Mouse (Mus musculus) CH12.LX (cell line): ENCODE results near the gene Nfatc2. TPM values are rescaled to one million over a fixed set of nuclear protein-coding genes. Genes with fewer than 3 reads are reported as not detected.

Experiments
- DNase-seq: peaks from one replicate; pipeline ENCODE4 v3.0.0-alpha.2; 2013; ENCODE audit errors: extremely low read depth
- H3K27ac ChIP-seq: 2 replicates; pipeline ENCODE4 v1.5.1; 2012; ENCODE audit warnings: low read depth, mild to moderate bottlenecking, control low read depth, moderate library complexity; ENCODE audit not compliant: insufficient read depth
- H3K27me3 ChIP-seq: replicated peaks from 2 replicates; pipeline ENCODE3; 2012; ENCODE audit warnings: inconsistent platforms
- H3K36me3 ChIP-seq, 2 experiments: replicated peaks in 1 of 2; 2 replicates each; pipeline versions ENCODE3 to v1.6.1; 2012; ENCODE audit warnings: inconsistent platforms in 1 of 2, low read length in 1 of 2, mild to moderate bottlenecking in 1 of 2, mixed read lengths in 1 of 2, moderate library complexity in 1 of 2; ENCODE audit not compliant: control insufficient read depth in 1 of 2, insufficient read depth in 1 of 2
- H3K4me1 ChIP-seq, 2 experiments: 2 replicates each; pipeline ENCODE4 v1.6.1; 2012; ENCODE audit warnings: inconsistent platforms in 1 of 2, moderate library complexity in 1 of 2; ENCODE audit not compliant: insufficient read depth in 2 of 2, control insufficient read depth in 1 of 2
- H3K4me2 ChIP-seq: 2 replicates; pipeline ENCODE4 v1.6.1; 2012; ENCODE audit warnings: low read depth, mild to moderate bottlenecking, control low read depth; ENCODE audit not compliant: poor library complexity, insufficient read depth, severe bottlenecking
- H3K4me3 ChIP-seq, 3 experiments: fragments of 150-350 bp in 1 of 3; sonication (generic) in 1 of 3; replicated peaks in 1 of 3; 2 replicates each; pipeline versions ENCODE3 to v1.5.1; 2011 to 2012; ENCODE audit warnings: low read depth in 2 of 3, low read length in 2 of 3, mild to moderate bottlenecking in 2 of 3, moderate library complexity in 2 of 3, control low read depth in 1 of 3, improper control_type of control experiment in 1 of 3, inconsistent platforms in 1 of 3, mixed read lengths in 1 of 3; ENCODE audit not compliant: poor library complexity in 1 of 3
- H3K79me2 ChIP-seq: replicated peaks from 2 replicates; pipeline ENCODE4 v1.6.1; 2012; ENCODE audit warnings: mild to moderate bottlenecking, moderate library complexity; ENCODE audit not compliant: control insufficient read depth, poor library complexity, insufficient read depth, severe bottlenecking; ENCODE audit errors: extremely low read depth
- H3K9ac ChIP-seq: 2 replicates; pipeline ENCODE4 v1.6.1; 2012; ENCODE audit warnings: low read depth, mild to moderate bottlenecking, control low read depth, moderate library complexity; ENCODE audit not compliant: insufficient read depth
- H3K9me3 ChIP-seq: replicated peaks from 2 replicates; pipeline ENCODE3; 2012; ENCODE audit warnings: low read length, inconsistent platforms, mixed read lengths
- BHLHE40 ChIP-seq: IDR thresholded peaks from 2 replicates; pipeline ENCODE4 v1.6.1; 2011; ENCODE audit warnings: mild to moderate bottlenecking, low read depth, low read length, improper control_type of control experiment
- CHD1 ChIP-seq: IDR thresholded peaks from 2 replicates; pipeline ENCODE4 v1.6.1; 2012; ENCODE audit warnings: low read depth, low read length, improper control_type of control experiment, inconsistent platforms
- CHD2 ChIP-seq: IDR thresholded peaks from 2 replicates; pipeline ENCODE4 v1.6.1; 2011; ENCODE audit warnings: low read length, improper control_type of control experiment
- CTCF ChIP-seq, 2 experiments: IDR thresholded peaks in 1 of 2; conservative IDR thresholded peaks in 1 of 2; 2 replicates each; pipeline ENCODE4 v1.5.1; 2011 to 2012; ENCODE audit warnings: low read depth in 2 of 2, low read length in 2 of 2, improper control_type of control experiment in 1 of 2, inconsistent platforms in 1 of 2, mild to moderate bottlenecking in 1 of 2, moderate library complexity in 1 of 2
- E2F4 ChIP-seq: IDR thresholded peaks from 2 replicates; pipeline ENCODE4 v1.6.1; 2011; ENCODE audit warnings: low read depth, low read length, improper control_type of control experiment; ENCODE audit not compliant: insufficient replicate concordance
- ELF1 ChIP-seq: IDR thresholded peaks from 2 replicates; pipeline ENCODE4 v1.6.1; 2014; ENCODE audit warnings: low read depth, mild to moderate bottlenecking, inconsistent platforms, low read length, improper control_type of control experiment
- EP300 ChIP-seq: IDR thresholded peaks from 2 replicates; pipeline ENCODE4 v1.6.1; 2011; ENCODE audit warnings: low read length, improper control_type of control experiment
- ETS1 ChIP-seq: conservative IDR thresholded peaks from 2 replicates; pipeline ENCODE4 v1.6.1; 2012; ENCODE audit warnings: low read depth, mild to moderate bottlenecking, inconsistent platforms, low read length, improper control_type of control experiment, moderate library complexity
- HCFC1 ChIP-seq: IDR thresholded peaks from 2 replicates; pipeline ENCODE4 v1.6.1; 2012; ENCODE audit warnings: low read depth, mild to moderate bottlenecking, inconsistent platforms, low read length, improper control_type of control experiment
- IRF4 ChIP-seq: IDR thresholded peaks from 2 replicates; pipeline ENCODE4 v1.6.1; 2014; ENCODE audit warnings: low read depth, mild to moderate bottlenecking, inconsistent platforms, low read length, improper control_type of control experiment
- JUN ChIP-seq: IDR thresholded peaks from 2 replicates; pipeline ENCODE4 v1.6.1; 2011; ENCODE audit warnings: low read depth, mild to moderate bottlenecking, low read length, improper control_type of control experiment, moderate library complexity; ENCODE audit not compliant: insufficient read depth
- JUND ChIP-seq: conservative IDR thresholded peaks from 2 replicates; pipeline ENCODE4 v1.6.1; 2011; ENCODE audit warnings: low read depth, low read length, improper control_type of control experiment
- MAFK ChIP-seq: IDR thresholded peaks from 2 replicates; pipeline ENCODE4 v1.6.1; 2011; ENCODE audit warnings: low read length, improper control_type of control experiment; ENCODE audit not compliant: insufficient replicate concordance
- MAX ChIP-seq: IDR thresholded peaks from 2 replicates; pipeline ENCODE4 v1.6.1; 2011; ENCODE audit warnings: low read length, improper control_type of control experiment
- MAZ ChIP-seq: IDR thresholded peaks from 2 replicates; pipeline ENCODE4 v1.6.1; 2012; ENCODE audit warnings: low read depth, mild to moderate bottlenecking, inconsistent platforms, low read length, improper control_type of control experiment, moderate library complexity
- MEF2A ChIP-seq: IDR thresholded peaks from 2 replicates; pipeline ENCODE4 v1.6.1; 2014; ENCODE audit warnings: low read depth, mild to moderate bottlenecking, inconsistent platforms, low read length, improper control_type of control experiment, borderline replicate concordance
- MXI1 ChIP-seq: IDR thresholded peaks from 2 replicates; pipeline ENCODE4 v1.6.1; 2011; ENCODE audit warnings: mild to moderate bottlenecking, low read depth, low read length, improper control_type of control experiment
- NELFE ChIP-seq: IDR thresholded peaks from 2 replicates; pipeline ENCODE4 v1.6.1; 2011; ENCODE audit warnings: low read depth, low read length, improper control_type of control experiment
- NRF1 ChIP-seq: IDR thresholded peaks from 2 replicates; pipeline ENCODE4 v1.6.1; 2014; ENCODE audit warnings: low read depth, mild to moderate bottlenecking, inconsistent platforms, low read length, improper control_type of control experiment, moderate library complexity
- POLR2A ChIP-seq: IDR thresholded peaks from 2 replicates; pipeline ENCODE4 v1.6.1; 2011; ENCODE audit warnings: low read depth, mild to moderate bottlenecking, improper control_type of control experiment, low read length
- POLR2AphosphoS2 ChIP-seq: IDR thresholded peaks from 2 replicates; pipeline ENCODE4 v1.6.1; 2011; ENCODE audit warnings: low read depth, low read length, improper control_type of control experiment
- RAD21 ChIP-seq: IDR thresholded peaks from 2 replicates; pipeline ENCODE4 v1.6.1; 2011; ENCODE audit warnings: low read depth, mild to moderate bottlenecking, low read length, improper control_type of control experiment, moderate library complexity
- RCOR1 ChIP-seq: conservative IDR thresholded peaks from 2 replicates; pipeline ENCODE4 v1.6.1; 2012; ENCODE audit warnings: low read depth, mild to moderate bottlenecking, inconsistent platforms, low read length, improper control_type of control experiment
- SIN3A ChIP-seq: IDR thresholded peaks from 2 replicates; pipeline ENCODE4 v1.6.1; 2012; ENCODE audit warnings: low read length, improper control_type of control experiment, inconsistent platforms
- SMC3 ChIP-seq: IDR thresholded peaks from 2 replicates; pipeline ENCODE4 v1.6.1; 2011; ENCODE audit warnings: low read depth, low read length, improper control_type of control experiment
- TBP ChIP-seq: conservative IDR thresholded peaks from 2 replicates; pipeline ENCODE4 v1.6.1; 2011; ENCODE audit warnings: low read depth, low read length, improper control_type of control experiment
- TCF12 ChIP-seq: IDR thresholded peaks from 2 replicates; pipeline ENCODE4 v1.6.1; 2014; ENCODE audit warnings: low read depth, mild to moderate bottlenecking, inconsistent platforms, low read length, improper control_type of control experiment
- USF1 ChIP-seq: IDR thresholded peaks from 2 replicates; pipeline ENCODE4 v1.6.1; 2014; ENCODE audit warnings: low read depth, mild to moderate bottlenecking, inconsistent platforms, low read length, improper control_type of control experiment
- USF2 ChIP-seq: conservative IDR thresholded peaks from 2 replicates; pipeline ENCODE4 v1.6.1; 2011; ENCODE audit warnings: low read depth, low read length, improper control_type of control experiment
- ZC3H11A ChIP-seq: IDR thresholded peaks from 2 replicates; pipeline ENCODE4 v1.6.1; 2012; ENCODE audit warnings: low read depth, mild to moderate bottlenecking, inconsistent platforms, low read length, improper control_type of control experiment
- ZKSCAN1 ChIP-seq: IDR thresholded peaks from 2 replicates; pipeline ENCODE4 v1.6.1; 2012; ENCODE audit warnings: low read depth, inconsistent platforms, low read length, improper control_type of control experiment, borderline replicate concordance
- ZNF384 ChIP-seq: IDR thresholded peaks from 2 replicates; pipeline ENCODE4 v1.6.1; 2012; ENCODE audit warnings: low read depth, low read length, improper control_type of control experiment, inconsistent platforms
- dilution Hi-C: fragments of 300-500 bp; cut with MboI; formaldehyde crosslinking; loops from 2 replicates; pipeline ENCODE4 v1.14.3; 2020; ENCODE audit warnings: low sequenced_read_pairs; ENCODE audit not compliant: extremely low pct_unique_long_range_greater_than_20kb, extremely low pct_ligation_motif_present
- in situ Hi-C: fragments of 300-500 bp; cut with MboI; formaldehyde crosslinking; loops from 3 replicates; pipeline ENCODE4 v1.14.3; 2019; ENCODE audit warnings: low sequenced_read_pairs, low pct_ligation_motif_present, low pct_unique_long_range_greater_than_20kb, mixed read lengths
- polyA plus RNA-seq: library from polyadenylated mRNA; unstranded; fragments of >175 nt; gene quantifications from 2 replicates; pipeline ENCODE4 v1.2.1, GENCODE M21; 2012; ENCODE audit warnings: low read depth; ENCODE audit not compliant: insufficient read length
- total RNA-seq, 2 experiments: library from RNA; depleted of rRNA; stranded (reverse); fragments of 300-350 nt in 1 of 2; fragments of >200 nt in 1 of 2; gene quantifications; 2 replicates each; pipeline ENCODE4 v1.2.3; 2012 to 2014

The Nfatc2 gene
- total and polyA plus RNA-seq, 3 experiments, result 1.8 to 4.8 (median 3.6) TPM

GRCm38 (mm10) chr2:168579109-168579508 is 22.3 kb downstream of the Nfatc2 start:
- Histone ChIP-seq H3K4me2 (no peak overlapping the region), H3K79me2 (no peaks in the 10 kb centered on the region), H3K9ac (no peak overlapping the region), H3K36me3 (peaks cover 4 to 53% of the 10 kb centered on the region in 2 experiments), H3K9me3 (no peaks in the 10 kb centered on the region), H3K4me1 (peaks cover 22 to 91% of the 10 kb centered on the region in 2 experiments), H3K27ac (no peak overlapping the region), H3K4me3 (no peak overlapping the region), H3K27me3 (no peaks in the 10 kb centered on the region)
- in situ Hi-C loops (no loop called here), dilution Hi-C loops (no loop called here)
- DNase-seq, result no peak
- no peak for TF ChIP-seq IRF4
- no peak for TF ChIP-seq USF1
- no peak for TF ChIP-seq MAX
- no peak for TF ChIP-seq TBP
- TF ChIP-seq SMC3, result no peak
- no peak for TF ChIP-seq CHD1
- TF ChIP-seq ZKSCAN1, result no peak
- TF ChIP-seq BHLHE40, result no peak
- TF ChIP-seq CHD2, result no peak
- TF ChIP-seq ZNF384, result no peak
- TF ChIP-seq NRF1, result no peak
- no peak for TF ChIP-seq EP300
- no peak for TF ChIP-seq MXI1
- no peak for TF ChIP-seq NELFE
- no peak for TF ChIP-seq ETS1
- no peak for TF ChIP-seq SIN3A
- no peak for TF ChIP-seq HCFC1
- TF ChIP-seq POLR2A, result no peak
- TF ChIP-seq MAFK, result no peak
- no peak for TF ChIP-seq USF2

- Histone ChIP-seq H3K9me3 (no peaks in the 10 kb centered on the region), H3K27me3 (no peaks in the 10 kb centered on the region), H3K4me3 (no peak overlapping the region), H3K4me2 (no peak overlapping the region), H3K9ac (no peak overlapping the region), H3K79me2 (no peaks in the 10 kb centered on the region)
- DNase-seq, result no peak
- in situ Hi-C loops (no loop called here), dilution Hi-C loops (no loop called here)
- TF ChIP-seq NELFE, result no peak
- no peak for TF ChIP-seq JUN
- TF ChIP-seq TCF12, result no peak
- TF ChIP-seq CHD1, result no peak
- TF ChIP-seq POLR2A, result no peak
- TF ChIP-seq ZC3H11A, result no peak
- no peak for TF ChIP-seq E2F4
- no peak for TF ChIP-seq SMC3
- no peak for TF ChIP-seq ELF1
- no peak for TF ChIP-seq MAZ
- no peak for TF ChIP-seq RAD21
- no peak for TF ChIP-seq RCOR1
- TF ChIP-seq POLR2AphosphoS2, result no peak
- TF ChIP-seq MAFK, result no peak
- TF ChIP-seq MEF2A, result no peak
- TF ChIP-seq CTCF (conservative IDR thresholded peaks at IDR 0.05 in 1 of 2, IDR thresholded peaks at IDR 0.05 in 1 of 2; ENCODE audit: low read depth in 2 of 2, low read length in 2 of 2), result no peak
- TF ChIP-seq JUND, result no peak
- TF ChIP-seq, all 38 proteins: peak for 0
- Histone ChIP-seq H3K4me1 (peaks cover 27 to 91% of the 10 kb centered on the region in 2 experiments), H3K36me3 (peaks cover 4 to 53% of the 10 kb centered on the region in 2 experiments), H3K27ac (no peak overlapping the region)
Observed at GRCm38 (mm10) chr2:168578132-168578531, 23.3 kb downstream of the Nfatc2 start.
